Mouse (Mus musculus): Measurements from ENCODE around the gene Nlrc4. TPM values are rescaled to one million over a fixed set of nuclear protein-coding genes. Genes with fewer than 3 reads are reported as not detected.
A peak's percentile ranks its signal among the peaks of the same experiment; 100 is the strongest.

Nlrc4 gene
- total RNA-seq, 2 experiments from 2014 or later = 0.31 to 0.35 TPM

GRCm38 (mm10) chr17:74432631-74433030 lies 26.3 kb downstream of the Nlrc4 start:
- no peak for DNase-seq
- intact Hi-C loops (cut with DNase I) = no loop called here

- DNase-seq = peak in 1 of 2 experiments; percentile 15
These were observed 27.5 kb downstream of the Nlrc4 start for GRCm38 (mm10) chr17:74431481-74431880.

GRCm38 (mm10) chr17:74430074-74430473 lies 28.9 kb downstream of the Nlrc4 start:
- no peak for DNase-seq
- intact Hi-C loops (cut with DNase I) = no loop called here

More at GRCm38 (mm10) chr17:74431481-74431880, 27.5 kb downstream of the Nlrc4 start:
- intact Hi-C loops (cut with DNase I) = no loop called here

- peak in 1 of 2 experiments; percentile 17 for DNase-seq
- intact Hi-C loops (cut with DNase I) = no loop called here
These were observed 34.4 kb downstream of the Nlrc4 start for GRCm38 (mm10) chr17:74424401-74425005.

- intact Hi-C loops (cut with DNase I) = no loop called here
- no peak for DNase-seq
These were observed 38.3 kb downstream of the Nlrc4 start for GRCm38 (mm10) chr17:74420656-74421055.

GRCm38 (mm10) chr17:74418171-74418570 lies 40.8 kb downstream of the Nlrc4 start:
- intact Hi-C loops (cut with DNase I) = no loop called here
- DNase-seq = no peak

GRCm38 (mm10) chr17:74416841-74417360 lies 42.0 kb downstream of the Nlrc4 start:
- intact Hi-C loops (cut with DNase I) = no loop called here
- no peak for DNase-seq

GRCm38 (mm10) chr17:74414671-74415070 lies 44.3 kb downstream of the Nlrc4 start:
- intact Hi-C loops (cut with DNase I) = no loop called here
- DNase-seq = no peak

- no peak for DNase-seq
- intact Hi-C loops (cut with DNase I) = no loop called here
These were observed 45.6 kb downstream of the Nlrc4 start for GRCm38 (mm10) chr17:74413324-74413723.

- no peak for DNase-seq
- intact Hi-C loops (cut with DNase I) = no loop called here
These were observed 49.2 kb downstream of the Nlrc4 start for GRCm38 (mm10) chr17:74409722-74410121.

- intact Hi-C loops (cut with DNase I) = no loop called here
- no peak for DNase-seq
These were observed 52.5 kb downstream of the Nlrc4 start for GRCm38 (mm10) chr17:74406487-74406886.

GRCm38 (mm10) chr17:74402486-74403222 lies 56.3 kb downstream of the Nlrc4 start:
- intact Hi-C loops (cut with DNase I) = no loop called here

GRCm38 (mm10) chr17:74397173-74397572 lies 61.8 kb downstream of the Nlrc4 start:
- intact Hi-C loops (cut with DNase I) = loop anchor here (5.0 to 10.0 kb wide), 3 partner anchors 100 to 1560 kb away; partner anchors contain the start of genes Memo1 and Ypel5
- DNase-seq = no peak

More at GRCm38 (mm10) chr17:74402486-74403222, 56.3 kb downstream of the Nlrc4 start:
- DNase-seq = no peak

GRCm38 (mm10) chr17:74396766-74397165 lies 62.2 kb downstream of the Nlrc4 start:
- DNase-seq = no peak
- intact Hi-C loops (cut with DNase I) = loop anchor here (5.0 to 10.0 kb wide), 3 partner anchors 99 to 1559 kb away; partner anchors contain the start of genes Memo1 and Ypel5

- intact Hi-C loops (cut with DNase I) = loop anchor here (2.0 to 10.0 kb wide), 5 partner anchors 57 to 1558 kb away; partner anchors contain the start of genes Memo1, Spast, Yipf4 and Ypel5
These were observed 63.4 kb downstream of the Nlrc4 start, which contains the start of gene Slc30a6 for GRCm38 (mm10) chr17:74395383-74396065. TSS of gene Slc30a6 (plus strand) at chr17:74395608.

GRCm38 (mm10) chr17:74394855-74395254 lies 64.1 kb downstream of the Nlrc4 start:
- DNase-seq = no peak
- intact Hi-C loops (cut with DNase I) = loop anchor here (2.0 to 10.0 kb wide), 5 partner anchors 56 to 1558 kb away; partner anchors contain the start of genes Memo1, Spast, Yipf4 and Ypel5

More at GRCm38 (mm10) chr17:74395383-74396065, 63.4 kb downstream of the Nlrc4 start, which contains the start of gene Slc30a6:
- peak; percentile 94 to 96 for DNase-seq

- intact Hi-C loops (cut with DNase I) = loop anchor here (2.0 to 10.0 kb wide), 3 partner anchors 56 to 370 kb away; partner anchors contain the start of genes Spast and Yipf4
These were observed 64.6 kb downstream of the Nlrc4 start for GRCm38 (mm10) chr17:74394381-74394780.

GRCm38 (mm10) chr17:74389847-74390246 lies 69.1 kb downstream of the Nlrc4 start:
- no peak for DNase-seq
- intact Hi-C loops (cut with DNase I) = loop anchor here (10.0 kb wide), 1 partner anchor 365 kb away; no protein-coding TSS in a partner anchor

More at GRCm38 (mm10) chr17:74394381-74394780, 64.6 kb downstream of the Nlrc4 start:
- DNase-seq = no peak

- DNase-seq = no peak
- intact Hi-C loops (cut with DNase I) = no loop called here
These were observed 72.3 kb downstream of the Nlrc4 start for GRCm38 (mm10) chr17:74386657-74387056.

- intact Hi-C loops (cut with DNase I) = no loop called here
- no peak for DNase-seq
These were observed 82.0 kb downstream of the Nlrc4 start for GRCm38 (mm10) chr17:74376916-74377315.
